Mouse (Mus musculus) liver, embryonic 14.5 days (tissue): ENCODE results near the gene Lsm11. TPM values are rescaled to one million over a fixed set of nuclear protein-coding genes. Genes with fewer than 3 reads are reported as not detected.

Experiments used
- ATAC-seq: fragments of 200-750 bp; cut with Nextera tagmentation; 2 replicates; pipeline ENCODE4 v1.8.0; 2017; ENCODE audit warnings: moderate number of reproducible peaks, mild to moderate bottlenecking, moderate library complexity; ENCODE audit not compliant: insufficient read depth
- DNase-seq, 3 experiments: peaks; one replicate each; pipeline ENCODE4 v3.0.0-alpha.2; 2012 to 2013; ENCODE audit warnings: low read depth in 3 of 3, low spot score in 3 of 3
- H3K27ac ChIP-seq: fragments of 300-500 bp; sonication (generic); 2 replicates; pipeline ENCODE4 v1.5.1; 2014; ENCODE audit warnings: moderate library complexity, mild to moderate bottlenecking, control low read depth, inconsistent platforms
- H3K27me3 ChIP-seq: fragments of 300-500 bp; sonication (generic); 2 replicates; pipeline ENCODE4 v1.6.1; 2014; ENCODE audit warnings: mild to moderate bottlenecking, low read length, moderate library complexity; ENCODE audit not compliant: control insufficient read depth, insufficient read depth
- H3K36me3 ChIP-seq: fragments of 300-500 bp; sonication (generic); replicated peaks from 2 replicates; pipeline ENCODE4 v1.6.1; 2014; ENCODE audit warnings: low read depth; ENCODE audit not compliant: control insufficient read depth, insufficient read depth
- H3K4me1 ChIP-seq, 2 experiments: fragments of 200-500 bp in 1 of 2; fragments of 300-500 bp in 1 of 2; sonication (generic) in 1 of 2; replicated peaks; 2 replicates each; pipeline ENCODE4 v1.6.1; 2012 to 2014; ENCODE audit warnings: antibody characterized with exemption in 1 of 2, inconsistent platforms in 1 of 2, low read length in 1 of 2; ENCODE audit not compliant: control insufficient read depth in 2 of 2, insufficient read depth in 2 of 2
- H3K4me2 ChIP-seq: fragments of 300-500 bp; sonication (generic); 2 replicates; pipeline ENCODE4 v1.6.1; 2014; ENCODE audit warnings: low read depth, mild to moderate bottlenecking, control low read depth, moderate library complexity
- H3K4me3 ChIP-seq, 2 experiments: fragments of 200-500 bp in 1 of 2; fragments of 300-500 bp in 1 of 2; sonication (generic) in 1 of 2; 2 replicates each; pipeline ENCODE4 v1.5.1; 2012 to 2014; ENCODE audit warnings: low read depth in 2 of 2, low read length in 2 of 2, mild to moderate bottlenecking in 2 of 2, control low read depth in 1 of 2, inconsistent platforms in 1 of 2, moderate library complexity in 1 of 2; ENCODE audit not compliant: insufficient read depth in 1 of 2
- H3K9ac ChIP-seq: fragments of 300-500 bp; sonication (generic); replicated peaks from 2 replicates; pipeline ENCODE4 v1.6.1; 2014; ENCODE audit warnings: mild to moderate bottlenecking, control low read depth, moderate library complexity
- H3K9me3 ChIP-seq: fragments of 300-500 bp; sonication (generic); 2 replicates; pipeline ENCODE4 v1.6.1; 2016; ENCODE audit warnings: low read length, mixed read lengths; ENCODE audit not compliant: control insufficient read depth
- CTCF ChIP-seq: IDR thresholded peaks from 2 replicates; pipeline ENCODE4 v1.5.1; 2016; ENCODE audit warnings: antibody characterized with exemption, low read depth, control low read depth
- EP300 ChIP-seq: IDR thresholded peaks from 2 replicates; pipeline ENCODE4 v1.6.1; 2016; ENCODE audit warnings: antibody characterized with exemption, low read depth
- WGBS: fragments of 180-500 bp; shearing (Covaris S2); extraction: QIAGEN DNeasy Blood & Tissue Kit; methylation state at CpG from one replicate; pipeline ENCODE4 v1.1.7; 2014; ENCODE audit not compliant: insufficient replicate concordance; 5-methylcytosine and 5-hydroxymethylcytosine counted together
- polyA plus RNA-seq, 2 experiments: library from polyadenylated mRNA; depleted of rRNA in 1 of 2; stranded (reverse) in 1 of 2; unstranded in 1 of 2; fragments of >200 nt; fragmentation: Nextera tagmentation in 1 of 2; extraction: Ambion mirVana in 1 of 2; gene quantifications; 2 replicates each; pipeline versions ENCODE4 v1.2.1 to v1.2.3; 2012 to 2014

Gene Lsm11
- polyA plus RNA-seq, 2 experiments, result 2.5 to 3.4 TPM

DNA sequence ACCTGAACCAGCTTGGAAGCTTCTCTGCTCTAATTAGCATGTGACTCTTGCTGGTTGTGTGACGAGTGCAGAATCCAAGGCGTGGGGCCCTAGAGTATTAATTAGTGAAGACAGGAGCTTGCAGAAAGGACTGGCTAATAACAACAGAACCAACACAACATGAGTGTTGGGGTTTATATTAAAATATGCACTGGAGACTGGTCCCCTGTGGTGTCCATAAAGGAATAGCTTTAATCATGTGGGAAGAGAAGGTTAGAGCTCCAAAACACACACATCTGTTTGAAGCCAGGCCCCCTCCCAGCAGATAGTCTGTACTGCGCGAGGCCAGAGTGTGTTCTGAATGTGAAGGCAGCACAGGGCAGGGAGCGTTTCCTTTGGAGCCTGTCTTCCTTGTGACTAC, 58.1 kb downstream of the Lsm11 start:
- H3K4me3 ChIP-seq, result no peak overlapping the region
- no peak for ATAC-seq
- H3K27me3 ChIP-seq, result no peaks in the 10 kb centered on the region
- no peak for TF ChIP-seq CTCF
- no peak for TF ChIP-seq EP300
- no peaks in the 10 kb centered on the region for H3K9me3 ChIP-seq
- no peak overlapping the region for H3K9ac ChIP-seq
- H3K36me3 ChIP-seq, result peaks cover 63% of the 10 kb centered on the region
- WGBS, result 91% methylated on average over 5 of the region's 5 CpGs
- no peak overlapping the region for H3K27ac ChIP-seq
- peaks cover 0 to 3% of the 10 kb centered on the region in 2 experiments; a peak in 1 of 4 replicates for H3K4me1 ChIP-seq
- no peak overlapping the region for H3K4me2 ChIP-seq
- DNase-seq, result no peak

- Histone ChIP-seq H3K27ac (no peak overlapping the region), H3K4me2 (no peak overlapping the region), H3K4me3 (no peak overlapping the region), H3K9ac (no peak overlapping the region), H3K36me3 (peaks cover 55% of the 10 kb centered on the region), H3K27me3 (no peaks in the 10 kb centered on the region), H3K4me1 (peaks cover 0 to 5% of the 10 kb centered on the region in 2 experiments; a peak in 2 of 4 replicates), H3K9me3 (no peaks in the 10 kb centered on the region)
- ATAC-seq (no peak), DNase-seq (no peak)
- no peak for TF ChIP-seq CTCF
- no peak for TF ChIP-seq EP300
- WGBS, result 89% methylated on average over 5 of the region's 5 CpGs
Measured at GRCm38 (mm10) chr11:45885606-45886230, 59.0 kb downstream of the Lsm11 start.

DNA sequence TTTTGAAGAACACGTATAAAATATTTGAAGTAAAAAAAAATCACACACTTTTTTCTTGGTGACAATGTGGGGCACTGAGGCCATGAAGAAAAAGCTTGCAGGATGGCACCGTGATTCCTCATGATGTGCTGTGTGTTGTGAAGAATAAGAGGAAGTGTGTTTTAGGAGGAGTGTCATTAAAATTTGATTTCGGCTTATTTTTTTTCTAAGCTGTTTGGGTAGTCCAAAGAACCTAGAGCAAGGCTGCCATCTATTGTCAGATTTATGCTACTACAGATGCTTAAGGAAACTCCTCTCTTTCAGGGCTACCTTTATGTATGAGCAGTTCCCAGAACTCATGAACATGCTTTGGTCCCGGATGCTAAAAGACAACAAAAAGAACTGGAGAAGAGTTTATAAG, 60.7 kb downstream of the Lsm11 start:
- DNase-seq (peak in 2 of 3 experiments; percentile 37 to 39), ATAC-seq (no peak)
- no peak for TF ChIP-seq EP300
- TF ChIP-seq CTCF, result peak; percentile 61
- Histone ChIP-seq H3K36me3 (peaks cover 43% of the 10 kb centered on the region), H3K27ac (no peak overlapping the region), H3K4me1 (peaks cover 0 to 10% of the 10 kb centered on the region in 2 experiments; a peak in 3 of 4 replicates), H3K27me3 (no peaks in the 10 kb centered on the region), H3K4me3 (no peak overlapping the region), H3K4me2 (no peak overlapping the region), H3K9me3 (no peaks in the 10 kb centered on the region), H3K9ac (no peak overlapping the region)
- 47% methylated on average over 4 of the region's 4 CpGs for WGBS

DNA sequence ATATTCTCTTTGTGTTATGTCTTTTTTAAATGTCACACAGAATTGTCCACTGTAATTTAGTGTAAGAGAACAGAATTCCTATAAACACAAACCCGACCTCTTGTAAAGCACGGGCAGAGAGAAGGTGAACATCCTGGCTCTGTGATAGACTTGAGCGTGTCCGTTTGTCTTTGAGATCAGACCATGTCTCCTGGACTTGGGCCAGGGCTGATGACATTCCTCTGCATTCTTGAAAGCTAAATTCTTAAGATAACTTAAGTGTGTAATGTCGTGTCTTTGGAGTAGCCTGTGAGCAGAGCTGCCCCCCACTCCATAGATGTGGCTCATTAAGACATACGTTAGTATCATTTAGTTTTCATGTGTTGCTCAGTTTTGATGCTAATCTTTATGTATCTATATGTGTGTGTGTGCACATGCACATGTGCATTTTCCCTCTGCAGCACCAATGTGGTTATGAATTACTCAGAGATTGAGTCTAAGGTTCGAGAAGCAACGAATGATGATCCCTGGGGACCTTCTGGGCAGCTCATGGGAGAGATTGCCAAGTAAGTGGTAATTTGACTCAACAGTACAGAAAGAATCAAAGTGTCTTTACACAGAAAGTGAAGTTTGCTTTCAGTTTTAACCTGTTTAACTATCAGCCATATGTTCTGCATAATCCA, 61.3 kb downstream of the Lsm11 start:
- 66% methylated on average over 8 of the region's 8 CpGs for WGBS
- Histone ChIP-seq H3K36me3 (peaks cover 38% of the 10 kb centered on the region), H3K4me2 (no peak overlapping the region), H3K4me3 (no peak overlapping the region), H3K9ac (no peak overlapping the region), H3K4me1 (peaks cover 0 to 8% of the 10 kb centered on the region in 2 experiments; a peak in 3 of 4 replicates), H3K27ac (no peak overlapping the region), H3K9me3 (no peaks in the 10 kb centered on the region), H3K27me3 (no peaks in the 10 kb centered on the region)
- TF ChIP-seq EP300 (no peak), CTCF (no peak)
- ATAC-seq (no peak), DNase-seq (no peak)

- H3K9me3 ChIP-seq, result no peaks in the 10 kb centered on the region
- H3K4me2 ChIP-seq, result no peak overlapping the region
- no peak overlapping the region for H3K27ac ChIP-seq
- no peaks in the 10 kb centered on the region for H3K27me3 ChIP-seq
- DNase-seq (no peak), ATAC-seq (no peak)
- H3K36me3 ChIP-seq, result peaks cover 23% of the 10 kb centered on the region
- H3K9ac ChIP-seq, result no peak overlapping the region
- no peak overlapping the region for H3K4me3 ChIP-seq
- peaks cover 0 to 8% of the 10 kb centered on the region in 2 experiments; a peak in 3 of 4 replicates for H3K4me1 ChIP-seq
- 72% methylated on average over 5 of the region's 5 CpGs for WGBS
- TF ChIP-seq EP300 (no peak), CTCF (no peak)
Measured at GRCm38 (mm10) chr11:45881683-45882068, 63.1 kb downstream of the Lsm11 start.
